Mouse (Mus musculus) bone marrow, adult 2 months (tissue): ENCODE results near the gene Fmnl3.

Source experiments
- CTCF ChIP-seq: fragments of 200-500 bp; IDR thresholded peaks from 2 replicates; pipeline ENCODE4 v1.5.1; 2011; ENCODE audit warnings: low read length, control low read depth; ENCODE audit not compliant: control insufficient read depth, insufficient read depth
- POLR2A ChIP-seq: fragments of 200-500 bp; IDR thresholded peaks from 2 replicates; pipeline ENCODE4 v1.6.1; 2011; ENCODE audit warnings: low read depth, mild to moderate bottlenecking, control low read depth, low read length, borderline replicate concordance; ENCODE audit not compliant: control insufficient read depth

DNA sequence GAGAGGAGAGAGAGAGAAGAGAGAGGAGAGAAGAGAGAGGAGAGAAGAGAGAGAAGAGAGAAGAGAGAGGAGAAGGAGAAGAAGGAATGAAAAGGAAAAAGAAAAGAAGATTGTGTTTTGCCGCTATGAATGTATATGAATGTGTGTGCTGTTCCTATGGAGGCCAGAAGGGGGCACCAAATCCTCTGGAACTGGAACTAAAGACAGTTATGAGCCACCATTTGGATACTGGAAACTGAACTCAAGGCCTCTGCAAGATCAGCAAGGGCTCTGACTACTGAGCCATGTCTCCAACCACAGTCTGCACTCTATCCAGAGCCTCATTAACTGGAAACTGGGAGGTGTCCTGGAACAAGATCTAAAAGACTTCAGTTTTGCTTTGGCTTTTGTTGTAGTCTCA, 43.3 kb downstream of the Fmnl3 start:
- TF ChIP-seq CTCF (peak; percentile 50), POLR2A (no peak)
